In the genomic region with DNA sequence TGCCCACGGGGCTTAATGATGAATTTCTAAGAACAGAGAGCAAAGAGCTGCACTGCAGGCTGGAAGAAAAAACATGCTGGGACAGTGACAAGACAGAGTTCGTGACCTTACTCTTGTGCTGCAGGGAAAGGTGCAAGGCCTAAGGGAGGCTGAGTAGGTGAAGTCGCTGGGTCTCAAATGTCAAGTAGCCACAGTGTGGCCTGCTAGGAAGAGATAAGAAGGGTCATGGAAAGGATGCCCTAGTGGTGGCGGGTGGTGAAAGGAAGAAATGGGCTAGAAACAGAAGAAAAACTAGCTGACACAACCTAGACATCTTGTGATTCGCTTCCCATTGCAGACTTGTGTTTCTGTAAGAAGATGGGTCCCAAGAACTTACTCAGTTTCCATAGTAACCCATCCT, we compare ENCODE assay signal across 24 mouse cellular contexts.
DNase-seq lines count a peak whose midpoint lies in the region; ATAC-seq and TF ChIP-seq lines count a peak whose summit lies in the region.
"Had no signal": no experiment of that assay in that cellular context is flagged by ENCODE, and none has a peak within 500 bp of the region (broad histone marks: within the 10 kb centered on the region; RNA-seq: fewer than 3 reads in every experiment).

No protein-coding gene starts in this region.

- H3K4me1 ChIP-seq in hindbrain, embryonic 11.5 days (replicated peaks; ENCODE audit: control insufficient read depth, insufficient read depth, low read length) = no peaks in the 10 kb centered on the region
- 0 out of 2 replicates have a peak, but pooled peaks cover 7% of the 10 kb centered on the region for H3K4me1 ChIP-seq in hindbrain, embryonic 12.5 days
- H3K4me1 ChIP-seq in MEL (ENCODE audit: control insufficient read depth in 1 of 2, insufficient read depth in 2 of 2, low read length in 2 of 2) = peaks cover 0 to 8% of the 10 kb centered on the region in 2 experiments; a peak in 2 of 4 replicates
- peaks cover 0 to 2% of the 10 kb centered on the region in 2 experiments; a peak in 2 of 4 replicates for H3K4me1 ChIP-seq in liver, embryonic 14.5 days (replicated peaks; ENCODE audit: control insufficient read depth in 2 of 2, insufficient read depth in 2 of 2, low read length in 1 of 2)
- H3K4me1 ChIP-seq: embryonic facial prominence, embryonic 15.5 days; heart, embryonic 15.5 days; hindbrain, embryonic 13.5 days; intestine, embryonic 15.5 days had no signal

- H3K79me2 ChIP-seq in MEL (ENCODE audit: control insufficient read depth, insufficient read depth, low read length, poor library complexity) = no peaks in the 10 kb centered on the region

- no peak overlapping the region for H3K4me3 ChIP-seq in hindbrain, embryonic 11.5 days (ENCODE audit: low read depth, low read length)
- H3K4me3 ChIP-seq in hindbrain, embryonic 12.5 days = no peak overlapping the region
- H3K4me3 ChIP-seq in MEL (ENCODE audit: control insufficient read depth in 1 of 2, insufficient read depth in 1 of 2, low read depth in 2 of 2, low read length in 2 of 2) = no peak overlapping the region
- no peak overlapping the region for H3K4me3 ChIP-seq in liver, embryonic 14.5 days (ENCODE audit: insufficient read depth in 1 of 2, low read depth in 2 of 2, low read length in 2 of 2)
- H3K4me3 ChIP-seq: embryonic facial prominence, embryonic 15.5 days; erythroblast, embryonic 14.5 days; forebrain, embryonic 10.5 days; heart, embryonic 15.5 days; hindbrain, embryonic 13.5 days; intestine, embryonic 15.5 days had no signal

- TF ChIP-seq EP300 in MEL (IDR thresholded peaks at IDR 0.05; ENCODE audit: low read depth in 1 of 2, low read length in 2 of 2) = peak; percentile 10 to 25; a peak in 1 of 4 replicates
- TF ChIP-seq EP300 in liver, embryonic 14.5 days (IDR thresholded peaks at IDR 0.05; ENCODE audit: low read depth) = no peak

- TF ChIP-seq POLR2A in MEL (IDR thresholded peaks at IDR 0.05; ENCODE audit: control insufficient read depth in 1 of 2, insufficient read depth in 1 of 2, low read depth in 1 of 2, low read length in 2 of 2, poor library complexity in 1 of 2) = no peak

- H3K36me3 ChIP-seq in hindbrain, embryonic 11.5 days (ENCODE audit: control insufficient read depth, insufficient read depth, low read length) = no peaks in the 10 kb centered on the region
- no peaks in the 10 kb centered on the region for H3K36me3 ChIP-seq in hindbrain, embryonic 12.5 days
- no peaks in the 10 kb centered on the region; a peak in 1 of 4 replicates for H3K36me3 ChIP-seq in MEL (ENCODE audit: control insufficient read depth in 1 of 2, insufficient read depth in 2 of 2, low read length in 2 of 2)
- H3K36me3 ChIP-seq in liver, embryonic 14.5 days (replicated peaks; ENCODE audit: control insufficient read depth, insufficient read depth, low read depth) = no peaks in the 10 kb centered on the region
- H3K36me3 ChIP-seq: embryonic facial prominence, embryonic 15.5 days; forebrain, embryonic 10.5 days; heart, embryonic 15.5 days; hindbrain, embryonic 13.5 days; intestine, embryonic 15.5 days had no signal

- TF ChIP-seq RAD21 in MEL (IDR thresholded peaks at IDR 0.05; ENCODE audit: low read depth, low read length) = no peak

- H3K27ac ChIP-seq in hindbrain, embryonic 11.5 days (ENCODE audit: low read depth, low read length) = no peak overlapping the region
- H3K27ac ChIP-seq in hindbrain, embryonic 12.5 days = no peak overlapping the region
- no peak overlapping the region for H3K27ac ChIP-seq in MEL (ENCODE audit: control insufficient read depth, low read depth, low read length)
- no peak overlapping the region for H3K27ac ChIP-seq in liver, embryonic 14.5 days
- H3K27ac ChIP-seq: embryonic facial prominence, embryonic 15.5 days; forebrain, embryonic 10.5 days; heart, embryonic 15.5 days; hindbrain, embryonic 13.5 days; intestine, embryonic 15.5 days had no signal

- H3K9me3 ChIP-seq in hindbrain, embryonic 11.5 days (ENCODE audit: control insufficient read depth, low read length) = no peaks in the 10 kb centered on the region
- no peaks in the 10 kb centered on the region for H3K9me3 ChIP-seq in hindbrain, embryonic 12.5 days (replicated peaks)
- no peaks in the 10 kb centered on the region for H3K9me3 ChIP-seq in MEL (replicated peaks; ENCODE audit: insufficient read depth, low read length)
- no peaks in the 10 kb centered on the region for H3K9me3 ChIP-seq in liver, embryonic 14.5 days (ENCODE audit: control insufficient read depth, low read length)
- H3K9me3 ChIP-seq: embryonic facial prominence, embryonic 15.5 days; forebrain, embryonic 10.5 days; heart, embryonic 15.5 days; hindbrain, embryonic 13.5 days; intestine, embryonic 15.5 days had no signal

- no peak overlapping the region for H3K4me2 ChIP-seq in hindbrain, embryonic 11.5 days (replicated peaks; ENCODE audit: low read depth, low read length)
- no peak overlapping the region for H3K4me2 ChIP-seq in hindbrain, embryonic 12.5 days (replicated peaks)
- H3K4me2 ChIP-seq in liver, embryonic 14.5 days (ENCODE audit: low read depth) = no peak overlapping the region
- H3K4me2 ChIP-seq: embryonic facial prominence, embryonic 15.5 days; heart, embryonic 11.5 days; heart, embryonic 15.5 days; hindbrain, embryonic 13.5 days; intestine, embryonic 15.5 days had no signal

- no peak for DNase-seq in hindbrain, embryonic 11.5 days (ENCODE audit: low spot score)
- DNase-seq in 416B (ENCODE audit: low read depth) = peak; percentile 92
- DNase-seq in MEL (ENCODE audit: low read depth, low spot score) = peak; percentile 32
- DNase-seq in liver, embryonic 14.5 days (ENCODE audit: low read depth in 3 of 3, low spot score in 3 of 3) = no peak
- no peak for DNase-seq in lung, postnatal 14 days
- no peak for DNase-seq in cerebellum, postnatal 10 days
- DNase-seq: adrenal gland, postnatal 25 days; cerebellum, adult 2 months; cerebellum, postnatal 25 days; gastrocnemius, postnatal 36 days; heart, adult 18-20 months; heart, postnatal 14 days; kidney, adult 18-20 months had no signal

- 65% methylated on average over 5 of the region's 5 CpGs for WGBS in hindbrain, embryonic 11.5 days
- WGBS in hindbrain, embryonic 12.5 days = 53% methylated on average over 5 of the region's 5 CpGs
- 17% methylated on average over 5 of the region's 5 CpGs for WGBS in liver, embryonic 14.5 days (ENCODE audit: insufficient replicate concordance)

- H3K27me3 ChIP-seq in hindbrain, embryonic 11.5 days (ENCODE audit: control insufficient read depth, insufficient read depth, low read length) = no peaks in the 10 kb centered on the region
- no peaks in the 10 kb centered on the region for H3K27me3 ChIP-seq in hindbrain, embryonic 12.5 days
- H3K27me3 ChIP-seq in MEL (ENCODE audit: control insufficient read depth in 1 of 2, insufficient read depth in 2 of 2, low read length in 2 of 2) = no peaks in the 10 kb centered on the region
- H3K27me3 ChIP-seq in liver, embryonic 14.5 days (ENCODE audit: control insufficient read depth, insufficient read depth, low read length) = no peaks in the 10 kb centered on the region
- H3K27me3 ChIP-seq: embryonic facial prominence, embryonic 15.5 days; heart, embryonic 15.5 days; hindbrain, embryonic 13.5 days; intestine, embryonic 15.5 days had no signal

- no peak overlapping the region for H3K9ac ChIP-seq in hindbrain, embryonic 11.5 days (ENCODE audit: low read depth, low read length)
- no peak overlapping the region for H3K9ac ChIP-seq in hindbrain, embryonic 12.5 days
- H3K9ac ChIP-seq in MEL (ENCODE audit: control insufficient read depth, low read depth, low read length, poor library complexity, severe bottlenecking) = no peak overlapping the region
- H3K9ac ChIP-seq in liver, embryonic 14.5 days (replicated peaks) = no peak overlapping the region
- H3K9ac ChIP-seq: embryonic facial prominence, embryonic 15.5 days; heart, embryonic 15.5 days; hindbrain, embryonic 13.5 days; intestine, embryonic 15.5 days had no signal

- ATAC-seq in hindbrain, embryonic 11.5 days (ENCODE audit: low FRiP score) = peak; percentile 33; the same call in 1 of the 2 replicates
- no peak for ATAC-seq in hindbrain, embryonic 12.5 days (ENCODE audit: low FRiP score)
- peak; percentile 68; the same call in 1 of the 2 replicates for ATAC-seq in liver, embryonic 14.5 days (ENCODE audit: insufficient read depth)
- ATAC-seq: activated CD4-positive, CD25-positive, alpha-beta regulatory T cell, adult 4 months; forebrain, embryonic 14.5 days; intestine, embryonic 15.5 days; Patski had no signal

- TF ChIP-seq CTCF in MEL (IDR thresholded peaks at IDR 0.05 in 2 of 3, conservative IDR thresholded peaks at IDR 0.05 in 1 of 3; ENCODE audit: control insufficient read depth in 1 of 3, insufficient read depth in 1 of 3, low read depth in 2 of 3, low read length in 3 of 3, poor library complexity in 1 of 3, severe bottlenecking in 1 of 3) = no peak
- TF ChIP-seq CTCF in liver, embryonic 14.5 days (IDR thresholded peaks at IDR 0.05; ENCODE audit: low read depth) = 0 out of 2 replicates have a peak, but pooled peaks have one; percentile 5

TF ChIP-seq in MEL, 35 proteins besides CTCF, POLR2A, EP300 and RAD21:
- TF ChIP-seq ETS1 (IDR thresholded peaks at IDR 0.05; ENCODE audit: low read depth, low read length) = no peak
- TF ChIP-seq MXI1 (IDR thresholded peaks at IDR 0.05; ENCODE audit: low read depth, low read length) = no peak
- TF ChIP-seq KAT2A (conservative IDR thresholded peaks at IDR 0.05; ENCODE audit: low read depth, low read length) = no peak
- TF ChIP-seq TAL1 (IDR thresholded peaks at IDR 0.05; ENCODE audit: low read length) = peak; percentile 46

Comparison
In these comparisons a context has a peak if more than half of its experiments do, and no peak if none do; other contexts are left out.
1. DNase-seq: peak in 416B (single experiment) and MEL (single experiment); none in hindbrain, embryonic 11.5 days (single experiment), liver, embryonic 14.5 days (0 of 3), lung, postnatal 14 days (single experiment) and cerebellum, postnatal 10 days (0 of 2).